Mouse (Mus musculus) embryonic facial prominence, embryonic 13.5 days (tissue): ENCODE data around the gene Tmem198b. TPM values are rescaled to one million over a fixed set of nuclear protein-coding genes. Genes with fewer than 3 reads are reported as not detected.

Source experiments
- ATAC-seq: fragments of 200-750 bp; cut with Nextera tagmentation; 2 replicates; pipeline ENCODE4 v1.8.0; 2017; ENCODE audit warnings: low read depth; ENCODE audit not compliant: insufficient number of reproducible peaks, insufficient read depth, low FRiP score, low TSS enrichment
- H3K27ac ChIP-seq: fragments of 300-500 bp; sonication (generic); 2 replicates; pipeline ENCODE4 v1.5.1; 2015; ENCODE audit warnings: moderate library complexity, mild to moderate bottlenecking, inconsistent platforms
- H3K27me3 ChIP-seq: fragments of 300-500 bp; sonication (generic); 2 replicates; pipeline ENCODE4 v1.6.1; 2015; ENCODE audit warnings: mild to moderate bottlenecking, inconsistent platforms
- H3K36me3 ChIP-seq: fragments of 300-500 bp; sonication (generic); 2 replicates; pipeline ENCODE4 v1.6.1; 2015; ENCODE audit warnings: mild to moderate bottlenecking, inconsistent platforms
- H3K4me1 ChIP-seq: fragments of 300-500 bp; sonication (generic); 2 replicates; pipeline ENCODE4 v1.6.1; 2015; ENCODE audit warnings: inconsistent platforms
- H3K4me2 ChIP-seq: fragments of 300-500 bp; sonication (generic); 2 replicates; pipeline ENCODE4 v1.6.1; 2015; ENCODE audit warnings: moderate library complexity, mild to moderate bottlenecking, inconsistent platforms
- H3K4me3 ChIP-seq: fragments of 300-500 bp; sonication (generic); 2 replicates; pipeline ENCODE4 v1.5.1; 2015; ENCODE audit warnings: mild to moderate bottlenecking, inconsistent platforms
- H3K9ac ChIP-seq: fragments of 300-500 bp; sonication (generic); 2 replicates; pipeline ENCODE4 v1.6.1; 2015; ENCODE audit warnings: mild to moderate bottlenecking, inconsistent platforms
- H3K9me3 ChIP-seq: fragments of 300-500 bp; sonication (generic); 2 replicates; pipeline ENCODE4 v1.6.1; 2016; ENCODE audit warnings: inconsistent platforms
- WGBS: fragments of 180-500 bp; shearing (Covaris S2); methylation state at CpG from one replicate; pipeline ENCODE4 v1.1.7; 2015; ENCODE audit warnings: mixed read lengths; 5-methylcytosine and 5-hydroxymethylcytosine counted together
- polyA plus RNA-seq: library from polyadenylated mRNA; unstranded; fragments of >200 nt; fragmentation: Nextera tagmentation; extraction: Ambion mirVana; gene quantifications from 2 replicates; pipeline ENCODE4 v1.2.1, GENCODE M21; 2015

The Tmem198b gene
- polyA plus RNA-seq, 1 experiment from 2014 or later: 25.5 TPM

DNA sequence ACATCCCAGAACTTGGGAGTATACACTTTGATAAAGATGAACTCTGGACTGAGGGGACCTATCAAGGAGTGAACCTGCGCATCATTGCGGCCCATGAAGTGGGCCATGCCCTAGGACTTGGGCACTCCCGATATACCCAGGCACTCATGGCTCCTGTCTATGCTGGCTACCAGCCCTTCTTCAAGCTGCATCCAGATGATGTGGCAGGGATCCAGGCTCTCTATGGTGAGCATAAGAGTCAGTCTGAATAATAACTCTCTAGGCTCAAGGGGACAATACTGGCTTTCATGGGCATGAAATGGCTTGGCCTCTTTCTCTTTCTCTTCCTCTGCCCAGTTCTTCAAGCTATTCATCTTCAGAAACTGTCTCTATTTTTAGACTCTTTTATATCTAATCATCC lies 8.6 kb downstream of the Tmem198b start:
- Histone ChIP-seq H3K4me2 (no peak overlapping the region), H3K27ac (no peak overlapping the region), H3K27me3 (no peaks in the 10 kb centered on the region), H3K9ac (no peak overlapping the region), H3K9me3 (no peaks in the 10 kb centered on the region), H3K4me3 (no peak overlapping the region), H3K4me1 (no peaks in the 10 kb centered on the region), H3K36me3 (peaks cover 23% of the 10 kb centered on the region)
- 91% methylated on average over 3 of the region's 3 CpGs for WGBS
- no peak for ATAC-seq

DNA sequence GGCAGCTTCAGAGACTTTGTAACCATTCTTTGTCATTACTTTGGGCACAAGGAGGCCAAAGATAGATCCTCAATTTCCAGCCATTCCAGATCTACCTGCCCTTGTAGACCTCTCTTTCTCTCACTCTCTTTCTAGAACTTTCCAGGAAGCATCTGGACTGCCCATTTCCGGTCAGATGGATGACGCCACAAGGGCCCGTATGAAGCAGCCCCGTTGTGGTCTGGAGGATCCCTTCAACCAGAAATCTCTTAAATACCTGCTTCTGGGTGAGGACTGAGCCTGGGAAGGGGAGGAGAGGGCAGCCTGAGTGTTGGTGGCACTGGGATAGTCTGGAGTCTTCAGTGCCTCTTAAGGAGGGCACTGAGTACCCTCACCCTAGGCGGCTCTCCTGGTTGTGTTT lies 9.8 kb downstream of the Tmem198b start:
- Histone ChIP-seq H3K36me3 (peaks cover 14% of the 10 kb centered on the region), H3K4me2 (no peak overlapping the region), H3K4me3 (no peak overlapping the region), H3K9ac (no peak overlapping the region), H3K9me3 (no peaks in the 10 kb centered on the region), H3K27ac (no peak overlapping the region), H3K27me3 (no peaks in the 10 kb centered on the region), H3K4me1 (no peaks in the 10 kb centered on the region)
- 89% methylated on average over 5 of the region's 5 CpGs for WGBS
- no peak for ATAC-seq

DNA sequence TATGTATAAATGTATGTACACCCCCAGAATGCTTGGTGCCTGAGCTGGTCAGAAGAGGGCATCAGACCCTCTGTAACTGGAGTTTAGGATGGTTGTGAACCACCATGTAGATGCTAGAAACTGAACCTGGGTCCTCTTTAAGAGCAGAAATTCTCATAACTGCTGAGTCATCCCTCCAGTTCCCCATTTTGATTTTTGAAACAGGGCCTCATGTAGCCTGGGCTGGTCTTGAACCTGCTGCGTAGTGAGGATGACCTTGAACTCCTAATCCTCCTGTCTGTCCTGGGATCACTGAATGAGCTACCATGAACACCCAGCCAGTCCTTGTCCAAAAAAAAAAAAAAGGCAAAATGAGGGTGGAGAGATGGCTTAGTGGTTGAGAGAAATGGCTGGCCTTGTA lies 10.9 kb downstream of the Tmem198b start:
- H3K4me1 ChIP-seq: no peaks in the 10 kb centered on the region
- H3K9me3 ChIP-seq: no peaks in the 10 kb centered on the region
- H3K27ac ChIP-seq: no peak overlapping the region
- H3K36me3 ChIP-seq: peaks cover 8% of the 10 kb centered on the region
- H3K27me3 ChIP-seq: no peaks in the 10 kb centered on the region
- no peak overlapping the region for H3K4me2 ChIP-seq
- H3K9ac ChIP-seq: no peak overlapping the region
- no peak for ATAC-seq
- 87% methylated on average over 1 of the region's 1 CpGs for WGBS
- no peak overlapping the region for H3K4me3 ChIP-seq

DNA sequence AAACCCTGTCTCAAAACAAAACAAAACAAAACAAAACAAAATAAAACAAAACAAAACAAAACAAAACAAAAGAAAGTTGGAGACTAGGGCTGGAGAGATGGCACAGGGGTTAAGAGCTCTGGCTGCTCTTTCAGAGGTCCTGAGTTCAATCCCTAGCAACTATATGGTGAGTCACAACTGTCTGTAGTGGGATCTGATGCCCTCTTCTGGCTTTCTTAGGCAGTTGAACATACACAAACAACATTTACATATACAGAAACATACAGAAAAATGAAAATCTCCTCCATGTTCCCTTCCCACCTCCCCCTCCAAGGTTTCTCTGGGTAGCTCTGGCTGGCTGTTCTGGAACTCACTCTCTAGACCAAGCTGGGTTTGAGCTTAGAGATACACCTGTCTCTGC lies 12.1 kb downstream of the Tmem198b start:
- Histone ChIP-seq H3K36me3 (no peaks in the 10 kb centered on the region), H3K27me3 (no peaks in the 10 kb centered on the region), H3K4me2 (no peak overlapping the region), H3K9ac (no peak overlapping the region), H3K9me3 (no peaks in the 10 kb centered on the region), H3K27ac (no peak overlapping the region), H3K4me3 (no peak overlapping the region), H3K4me1 (no peaks in the 10 kb centered on the region)
- ATAC-seq: no peak

DNA sequence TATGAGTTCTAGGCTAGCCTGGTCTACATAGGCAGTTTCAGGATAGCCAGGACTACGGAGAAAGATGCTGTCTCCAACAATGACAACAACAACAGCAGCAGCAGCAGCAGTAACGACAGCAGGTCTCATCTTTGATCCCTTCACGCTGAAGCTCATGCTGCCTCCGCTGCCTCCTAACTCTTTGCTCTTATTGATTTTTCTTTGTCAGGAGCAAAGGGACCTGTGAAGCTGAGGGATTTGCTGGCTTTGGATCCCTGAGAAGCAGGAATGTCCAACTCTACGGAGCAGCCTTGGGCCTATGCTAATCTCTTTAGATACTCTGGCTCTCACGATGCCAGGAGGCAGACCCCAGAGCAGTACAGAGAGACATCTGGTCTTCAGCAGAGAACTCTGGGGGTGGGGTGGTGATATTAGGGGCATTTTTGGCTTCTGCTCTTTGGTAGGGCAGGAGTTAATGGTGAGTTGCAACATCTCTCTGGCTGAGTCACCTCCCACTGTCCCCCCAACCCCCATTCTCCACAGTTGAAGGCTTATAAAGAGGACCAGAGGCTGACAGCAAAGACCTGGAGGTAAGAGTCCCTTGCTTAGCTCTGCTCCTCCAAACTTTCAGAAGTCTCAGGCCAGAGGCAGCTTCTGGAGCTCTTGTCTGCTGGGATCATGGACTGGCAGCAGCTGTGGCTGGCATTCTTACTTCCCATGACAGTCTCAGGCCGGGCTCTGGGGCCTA lies 13.6 kb downstream of the Tmem198b start, which contains the start of gene Mmp19:
TSS of gene Mmp19 (plus strand) at position 513 of the 727 bp plus-strand sequence.
- H3K4me3 ChIP-seq: no peak within 1 kb of the TSS
- no peaks in the 10 kb centered on the region for H3K36me3 ChIP-seq
- no peak within 1 kb of the TSS for H3K27ac ChIP-seq
- no peaks in the 10 kb centered on the region for H3K4me1 ChIP-seq
- H3K9ac ChIP-seq: no peak within 1 kb of the TSS
- no peak for ATAC-seq
- H3K27me3 ChIP-seq: no peaks in the 10 kb centered on the region
- 61% methylated on average over 7 of the region's 7 CpGs for WGBS
- no peak within 1 kb of the TSS for H3K4me2 ChIP-seq
- H3K9me3 ChIP-seq: no peaks in the 10 kb centered on the region

DNA sequence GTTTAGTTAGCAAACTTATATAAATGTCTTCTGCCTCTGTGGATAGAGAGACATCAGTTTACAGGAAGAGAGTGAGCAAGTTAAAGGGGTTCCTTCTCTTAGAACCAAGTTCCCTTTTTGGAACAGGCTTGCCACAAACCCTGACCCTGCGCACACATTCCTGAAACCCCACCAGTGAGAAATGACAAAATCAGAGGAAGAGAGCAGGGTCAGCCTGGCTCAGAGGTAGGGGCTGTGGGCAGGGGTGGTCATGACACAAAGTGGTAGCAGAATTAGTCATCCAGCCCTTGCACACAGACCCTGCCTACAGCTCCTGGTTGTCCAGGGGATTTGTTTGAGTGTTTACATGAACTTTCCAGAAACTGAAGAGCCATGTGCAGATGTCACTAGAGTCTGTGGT lies 24.0 kb downstream of the Tmem198b start:
- Histone ChIP-seq H3K9me3 (peaks cover 21% of the 10 kb centered on the region), H3K9ac (no peak overlapping the region), H3K4me1 (peaks cover 17% of the 10 kb centered on the region), H3K27ac (no peak overlapping the region), H3K4me2 (no peak overlapping the region), H3K27me3 (no peaks in the 10 kb centered on the region), H3K36me3 (no peaks in the 10 kb centered on the region), H3K4me3 (no peak overlapping the region)
- 86% methylated on average over 1 of the region's 1 CpGs for WGBS
- no peak for ATAC-seq

DNA sequence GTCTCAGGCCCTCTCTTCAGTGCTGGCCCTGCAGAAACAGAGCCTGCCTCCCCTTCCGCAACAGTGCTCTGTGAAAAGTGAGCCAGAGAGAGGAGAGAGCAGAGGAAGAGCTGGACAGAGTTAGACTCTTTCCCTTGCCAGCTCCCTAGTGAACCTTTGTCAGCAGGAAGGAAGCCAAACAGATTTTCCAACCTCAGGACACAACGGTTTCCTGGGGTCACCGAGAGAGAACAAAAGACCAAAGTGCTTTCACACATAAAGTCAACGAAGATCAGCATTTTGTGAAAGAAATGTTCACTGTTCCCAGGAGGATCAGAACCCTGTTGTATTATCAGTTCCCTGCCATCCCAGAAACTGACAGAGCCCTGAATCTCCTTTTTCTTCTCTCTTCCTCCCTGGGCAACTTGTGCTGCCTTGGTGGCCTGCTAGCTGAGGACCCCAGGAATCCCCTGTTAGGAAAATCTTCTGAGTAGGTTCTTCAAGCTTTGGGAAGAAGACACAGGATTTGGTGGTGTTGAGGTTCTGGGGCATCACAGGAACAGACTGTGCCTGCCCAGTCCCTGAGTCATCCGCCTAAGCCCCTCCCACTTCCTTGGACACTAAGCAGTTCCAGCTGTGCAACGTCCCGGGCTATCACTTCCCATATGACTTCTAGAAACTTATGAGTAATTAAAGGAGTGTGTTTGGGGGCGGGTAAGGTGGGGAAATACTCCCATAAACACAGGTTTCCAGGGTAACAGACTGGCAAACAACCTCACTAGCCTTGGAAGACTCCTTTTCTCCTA lies 25.0 kb downstream of the Tmem198b start:
- Histone ChIP-seq H3K36me3 (no peaks in the 10 kb centered on the region), H3K27ac (peak overlapping the region; percentile 89), H3K27me3 (no peaks in the 10 kb centered on the region), H3K4me2 (peak overlapping the region; percentile 24; the same call in 1 of the 2 replicates), H3K9ac (no peak overlapping the region), H3K4me1 (peaks cover 17% of the 10 kb centered on the region), H3K4me3 (no peak overlapping the region), H3K9me3 (peaks cover 15% of the 10 kb centered on the region)
- 16% methylated on average over 8 of the region's 8 CpGs for WGBS
- ATAC-seq: 0 out of 2 replicates have a peak, but pooled peaks have one; percentile 85

DNA sequence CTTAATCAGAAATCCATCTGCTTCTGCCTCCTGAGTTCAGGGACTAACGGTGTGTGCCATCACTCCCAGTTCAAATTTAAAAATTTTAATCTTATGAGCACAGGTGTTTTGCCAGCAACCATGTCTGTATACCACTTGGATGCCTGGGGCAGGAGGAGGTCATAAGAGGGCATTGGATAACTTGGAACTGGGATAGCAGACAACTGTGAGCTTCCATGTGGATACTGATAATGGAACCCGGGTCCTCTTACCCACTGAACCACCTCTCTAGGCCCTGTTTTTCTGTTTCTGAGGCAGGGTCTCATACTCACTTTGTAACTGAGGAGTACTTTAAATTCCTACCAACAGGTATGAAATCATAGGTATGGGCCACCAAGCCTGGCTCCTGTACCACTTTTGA lies 25.7 kb downstream of the Tmem198b start:
- Histone ChIP-seq H3K9me3 (0 out of 2 replicates have a peak, but pooled peaks cover 7% of the 10 kb centered on the region), H3K9ac (no peak overlapping the region), H3K4me2 (no peak overlapping the region), H3K4me1 (peaks cover 17% of the 10 kb centered on the region), H3K36me3 (no peaks in the 10 kb centered on the region), H3K27me3 (no peaks in the 10 kb centered on the region), H3K4me3 (no peak overlapping the region), H3K27ac (peak overlapping the region; percentile 89)
- 80% methylated on average over 2 of the region's 2 CpGs for WGBS
- no peak for ATAC-seq

DNA sequence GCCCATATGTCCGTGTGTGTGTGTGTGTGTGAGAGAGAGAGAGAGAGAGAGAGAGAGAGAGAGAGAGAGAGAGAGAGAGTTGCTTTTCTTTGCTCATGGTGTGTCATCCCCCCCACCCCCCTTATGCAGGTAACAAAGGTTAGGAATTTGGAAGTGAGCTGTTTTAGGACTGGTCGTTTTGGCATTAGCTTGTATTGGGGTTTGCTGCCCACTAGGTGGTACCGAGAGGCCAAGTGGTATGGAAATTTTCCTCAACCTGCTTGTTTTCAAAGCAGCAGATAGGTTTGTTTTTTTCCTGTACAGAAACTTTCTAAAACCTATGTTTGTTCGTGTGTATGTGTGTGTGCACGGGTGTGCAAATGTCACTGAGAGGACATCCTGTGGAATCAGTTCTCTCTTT lies 30.5 kb downstream of the Tmem198b start:
- Histone ChIP-seq H3K4me2 (no peak overlapping the region), H3K9me3 (no peaks in the 10 kb centered on the region), H3K4me1 (peaks cover 6% of the 10 kb centered on the region; the same call in 1 of the 2 replicates), H3K27me3 (no peaks in the 10 kb centered on the region), H3K36me3 (no peaks in the 10 kb centered on the region), H3K4me3 (no peak overlapping the region), H3K9ac (no peak overlapping the region), H3K27ac (no peak overlapping the region)
- no peak for ATAC-seq
- WGBS: 14% methylated on average over 5 of the region's 5 CpGs

DNA sequence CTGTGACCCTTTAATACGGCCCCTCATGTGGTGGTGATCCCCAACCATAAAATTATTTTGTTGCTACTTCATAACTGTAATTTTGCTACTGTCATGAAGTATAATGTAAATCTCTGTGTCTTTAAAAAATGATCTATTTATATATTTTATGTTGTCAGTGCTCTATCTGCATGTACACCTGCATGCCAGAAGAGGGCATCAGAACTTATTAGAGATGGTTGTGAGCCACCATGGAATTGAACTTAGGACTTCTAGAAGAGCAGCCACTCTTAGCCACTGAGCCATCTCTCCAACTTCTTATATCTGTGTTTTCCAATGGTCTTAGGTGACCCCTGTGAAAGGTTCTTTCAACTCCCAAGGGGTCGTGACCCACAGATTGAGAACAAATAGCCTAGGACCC lies 31.3 kb downstream of the Tmem198b start:
- Histone ChIP-seq H3K27me3 (no peaks in the 10 kb centered on the region), H3K27ac (no peak overlapping the region), H3K4me3 (no peak overlapping the region), H3K36me3 (peaks cover 4% of the 10 kb centered on the region; the same call in 1 of the 2 replicates), H3K9me3 (no peaks in the 10 kb centered on the region), H3K4me2 (no peak overlapping the region), H3K9ac (no peak overlapping the region), H3K4me1 (0 out of 2 replicates have a peak, but pooled peaks cover 2% of the 10 kb centered on the region)
- 72% methylated on average over 2 of the region's 2 CpGs for WGBS
- no peak for ATAC-seq
